Mouse (Mus musculus) E14TG2a.4 (cell line): ENCODE data around the gene Xrra1.

Experiments
- H3K27me3 ChIP-seq: 2 replicates; pipeline ENCODE4 v1.6.1; 2014; ENCODE audit warnings: low read length, control low read depth; ENCODE audit not compliant: insufficient read depth
- H3K36me3 ChIP-seq: 2 replicates; pipeline ENCODE4 v1.6.1; 2014; ENCODE audit warnings: low read length, control low read depth; ENCODE audit not compliant: insufficient read depth
- H3K4me1 ChIP-seq: replicated peaks from 2 replicates; pipeline ENCODE4 v1.6.1; 2014; ENCODE audit warnings: low read depth, low read length, control low read depth
- H3K4me3 ChIP-seq: replicated peaks from 2 replicates; pipeline ENCODE4 v1.5.1; 2014; ENCODE audit warnings: mild to moderate bottlenecking, low read length
- H3K9me3 ChIP-seq: 2 replicates; pipeline ENCODE4 v1.6.1; 2014; ENCODE audit warnings: low read length, control low read depth
- CTCF ChIP-seq: conservative IDR thresholded peaks from 2 replicates; pipeline ENCODE4 v1.5.1; 2014; ENCODE audit warnings: low read length
- NANOG ChIP-seq: IDR thresholded peaks from 2 replicates; pipeline ENCODE4 v1.6.1; 2014; ENCODE audit warnings: borderline replicate concordance, low read length, mixed read lengths
- POU5F1 ChIP-seq: IDR thresholded peaks from 2 replicates; pipeline ENCODE4 v1.6.1; 2014; ENCODE audit warnings: low read length, borderline replicate concordance

Gene Xrra1

GRCm38 (mm10) chr7:99915511-99915910, 56.6 kb downstream of the Xrra1 start:
- Histone ChIP-seq H3K4me1 (peaks cover 17% of the 10 kb centered on the region), H3K4me3 (no peak overlapping the region), H3K9me3 (no peaks in the 10 kb centered on the region), H3K27me3 (peaks cover 65% of the 10 kb centered on the region), H3K36me3 (peaks cover 7% of the 10 kb centered on the region; the same call in 1 of the 2 replicates)
- no peak for TF ChIP-seq POU5F1
- no peak for TF ChIP-seq NANOG
- no peak for TF ChIP-seq CTCF

- TF ChIP-seq CTCF (peak; percentile 80), POU5F1 (no peak)
- Histone ChIP-seq H3K4me3 (peak overlapping the region; percentile 79), H3K9me3 (no peaks in the 10 kb centered on the region), H3K36me3 (peaks cover 20% of the 10 kb centered on the region), H3K27me3 (peaks cover 59% of the 10 kb centered on the region), H3K4me1 (peaks cover 17% of the 10 kb centered on the region)
Observed at GRCm38 (mm10) chr7:99916741-99917319, 57.9 kb downstream of the Xrra1 start.

GRCm38 (mm10) chr7:99917320-99917844, 58.5 kb downstream of the Xrra1 start:
- no peak for TF ChIP-seq POU5F1
- no peak for TF ChIP-seq NANOG
- no peak for TF ChIP-seq CTCF
- Histone ChIP-seq H3K27me3 (peaks cover 58% of the 10 kb centered on the region), H3K4me3 (peak overlapping the region; percentile 79), H3K4me1 (peaks cover 18% of the 10 kb centered on the region), H3K9me3 (no peaks in the 10 kb centered on the region), H3K36me3 (peaks cover 24% of the 10 kb centered on the region)

- Histone ChIP-seq H3K36me3 (peaks cover 41% of the 10 kb centered on the region), H3K4me3 (no peak overlapping the region), H3K9me3 (no peaks in the 10 kb centered on the region), H3K27me3 (peaks cover 47% of the 10 kb centered on the region), H3K4me1 (peaks cover 29% of the 10 kb centered on the region)
- TF ChIP-seq NANOG (no peak), CTCF (no peak), POU5F1 (no peak)
Observed at GRCm38 (mm10) chr7:99919164-99919563, 60.2 kb downstream of the Xrra1 start.

GRCm38 (mm10) chr7:99919971-99920370, 61.1 kb downstream of the Xrra1 start:
- Histone ChIP-seq H3K4me3 (no peak overlapping the region), H3K27me3 (peaks cover 40% of the 10 kb centered on the region)
- no peak for TF ChIP-seq CTCF
- TF ChIP-seq NANOG = no peak
- TF ChIP-seq POU5F1 = no peak

GRCm38 (mm10) chr7:99920416-99920815, 61.5 kb downstream of the Xrra1 start:
- no peak overlapping the region for H3K4me3 ChIP-seq
- H3K4me1 ChIP-seq = peaks cover 29% of the 10 kb centered on the region
- TF ChIP-seq NANOG (no peak), CTCF (no peak), POU5F1 (no peak)
- peaks cover 36% of the 10 kb centered on the region for H3K27me3 ChIP-seq
- peaks cover 54% of the 10 kb centered on the region for H3K36me3 ChIP-seq
- H3K9me3 ChIP-seq = no peaks in the 10 kb centered on the region

More at GRCm38 (mm10) chr7:99919971-99920370, 61.1 kb downstream of the Xrra1 start:
- H3K4me1 ChIP-seq = peaks cover 29% of the 10 kb centered on the region
- H3K9me3 ChIP-seq = no peaks in the 10 kb centered on the region
- peaks cover 49% of the 10 kb centered on the region for H3K36me3 ChIP-seq

GRCm38 (mm10) chr7:99926916-99927714, 68.2 kb downstream of the Xrra1 start:
- no peaks in the 10 kb centered on the region for H3K9me3 ChIP-seq
- peaks cover 21% of the 10 kb centered on the region for H3K4me1 ChIP-seq
- TF ChIP-seq NANOG = no peak
- TF ChIP-seq CTCF = peak; percentile 28; the same call in 1 of the 2 replicates
- H3K4me3 ChIP-seq = no peak overlapping the region
- no peaks in the 10 kb centered on the region for H3K27me3 ChIP-seq
- peaks cover 81% of the 10 kb centered on the region for H3K36me3 ChIP-seq

GRCm38 (mm10) chr7:99935758-99936157, 76.8 kb downstream of the Xrra1 start:
- Histone ChIP-seq H3K4me1 (peaks cover 15% of the 10 kb centered on the region), H3K9me3 (no peaks in the 10 kb centered on the region), H3K4me3 (no peak overlapping the region), H3K27me3 (no peaks in the 10 kb centered on the region), H3K36me3 (peaks cover 81% of the 10 kb centered on the region)
- TF ChIP-seq CTCF = no peak
- TF ChIP-seq POU5F1 = no peak
- no peak for TF ChIP-seq NANOG
